Mouse (Mus musculus): Measurements from ENCODE around the gene Zfp672. TPM values are rescaled to one million over a fixed set of nuclear protein-coding genes. Genes with fewer than 3 reads are reported as not detected.
"Not testable (repeated sequence)": the region's sequence is repeated elsewhere in the genome, so short reads cannot be mapped to it uniquely, and the experiment has no call there.

Gene Zfp672
- 10 to 100 TPM; 10.4 to 75.2 (median 32.9) TPM for total RNA-seq (2018; cell fraction: chromatin; rRNA removed)
- 10 to 100 TPM in 15 of 26 experiments, 1 to 10 TPM in 11; 5.9 to 17.7 (median 10.2) TPM for total RNA-seq (2018; cell fraction: cytosol; rRNA removed)
- total RNA-seq (2018; cell fraction: nucleus; rRNA removed): 10 to 100 TPM in 24 of 26 experiments, 1 to 10 TPM in 2; 9.0 to 74.0 (median 25.2) TPM
- polyA plus RNA-seq (2018): 7.9 to 19.4 TPM (median 9.7 TPM) in 3 replicates

DNA sequence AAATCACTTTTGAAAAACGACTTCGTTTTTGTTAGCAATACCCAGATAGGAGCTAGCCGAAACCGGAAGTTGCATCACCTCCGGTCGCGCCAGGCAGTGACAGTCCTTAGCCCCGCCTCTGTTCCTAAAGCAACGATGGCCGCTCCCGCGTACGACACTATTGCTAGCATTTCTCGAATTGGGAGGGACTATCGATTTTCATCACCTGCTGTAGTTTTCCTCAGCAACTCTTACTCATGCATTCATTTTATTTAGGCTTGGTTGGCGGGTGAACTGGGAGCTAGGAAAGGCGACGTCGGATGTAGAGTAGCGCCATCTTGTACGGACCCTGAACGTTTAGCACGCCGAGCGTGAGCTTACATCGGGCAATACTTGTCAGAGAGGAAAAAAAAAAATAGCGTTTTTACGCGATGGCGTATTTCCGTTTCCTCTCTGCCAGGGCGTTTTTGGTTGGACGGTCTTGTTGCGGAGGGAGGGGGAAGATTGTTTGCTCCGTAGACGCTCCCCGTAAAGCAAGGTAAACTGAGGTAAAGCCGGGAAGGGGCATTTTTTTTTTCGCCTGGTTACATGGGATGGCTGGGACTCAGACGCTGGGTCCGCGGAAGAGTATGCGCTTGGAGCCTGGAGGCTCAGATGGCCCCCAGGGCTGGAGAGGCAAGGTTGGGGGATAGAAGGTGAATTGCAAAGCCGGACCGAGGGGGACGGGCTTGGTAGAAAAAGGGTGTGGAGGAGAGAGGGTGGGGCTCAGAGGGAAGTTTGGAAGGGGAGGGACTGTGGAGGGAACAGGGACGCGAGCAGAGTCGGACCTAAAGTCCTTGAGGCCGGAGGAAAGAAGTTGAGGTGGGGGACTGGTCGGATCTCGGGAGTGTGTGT lies at the start of gene Zfp672, which contains the start of gene Sh3bp5l:
Gene Zfp672 (minus strand): TSS at position 64 of the 873 bp plus-strand sequence.
Gene Sh3bp5l (plus strand): TSS at position 449 of the 873 bp plus-strand sequence.
- WGBS (ENCODE audit: missing documents): under 1% methylated on average over 52 of the region's 52 CpGs
- H3K36me3 ChIP-seq (ENCODE audit: inconsistent target): 0 out of 2 replicates have a peak, but pooled peaks cover 6% of the 10 kb centered on the region
- H3K79me2 ChIP-seq (ENCODE audit: inconsistent target): peaks cover 87% of the 10 kb centered on the region
- peak within 1 kb of the TSS; percentile 90 for H3K27ac ChIP-seq
- H3K4me3 ChIP-seq (ENCODE audit: inconsistent target): peak within 1 kb of the TSS; percentile 100

DNA sequence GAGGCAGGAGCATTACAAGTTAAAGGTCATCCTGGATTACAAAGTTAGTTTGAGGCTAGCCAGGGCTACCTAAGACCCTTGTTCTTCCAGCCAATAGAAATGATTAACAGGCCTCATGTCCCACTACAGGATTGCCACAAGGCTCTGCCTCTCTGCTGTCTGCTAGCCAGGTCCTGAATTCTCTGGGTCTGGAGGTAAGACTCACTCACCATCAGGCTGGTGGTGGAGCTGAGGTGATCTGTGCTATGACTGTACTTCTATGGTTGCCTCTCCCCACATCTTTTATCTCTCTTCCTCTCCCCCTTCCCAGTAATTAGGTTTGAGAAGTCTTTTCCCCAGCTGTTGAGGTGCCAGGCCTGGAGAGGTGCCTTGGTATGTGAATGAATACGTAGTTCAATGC lies 49.4 kb upstream of the Zfp672 start:
- H3K79me2 ChIP-seq (ENCODE audit: inconsistent target): no peaks in the 10 kb centered on the region
- no peak overlapping the region for H3K4me3 ChIP-seq (ENCODE audit: inconsistent target)
- 100% methylated on average over 1 of the region's 1 CpGs for WGBS (ENCODE audit: missing documents)
- H3K27ac ChIP-seq: no peak overlapping the region
- H3K36me3 ChIP-seq (ENCODE audit: inconsistent target): no peaks in the 10 kb centered on the region

DNA sequence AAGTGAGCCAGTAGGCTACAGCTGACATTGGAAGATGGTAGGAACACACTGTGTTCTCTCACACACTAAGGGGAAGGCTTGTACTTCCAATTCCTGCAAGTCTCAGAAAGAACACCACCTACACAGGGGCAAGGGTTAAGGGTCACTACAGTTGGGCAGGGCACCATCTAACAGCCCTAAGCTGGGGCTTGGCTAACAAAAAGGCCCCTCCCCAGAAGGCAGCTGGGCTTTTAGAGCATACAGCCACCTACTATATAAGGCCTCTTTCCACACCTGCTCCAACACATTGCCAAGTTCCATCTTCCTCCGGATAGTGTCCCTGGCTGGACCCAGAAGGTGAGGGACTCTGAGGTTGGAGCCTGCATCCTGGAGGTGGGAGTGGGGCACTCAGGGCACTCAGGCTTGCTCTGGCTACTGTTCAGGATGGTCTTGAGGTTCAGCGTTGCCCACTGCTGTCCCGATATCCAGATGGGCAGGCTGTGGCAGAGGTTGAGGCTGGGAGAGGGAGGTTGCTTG lies 48.7 kb upstream of the Zfp672 start, which contains the start of gene Lypd8:
Gene Lypd8 (plus strand): TSS at position 281 of the 516 bp plus-strand sequence.
- Histone ChIP-seq H3K27ac (no peak within 1 kb of the TSS), H3K4me3 (ENCODE audit: inconsistent target) (no peak within 1 kb of the TSS), H3K79me2 (ENCODE audit: inconsistent target) (no peaks in the 10 kb centered on the region), H3K36me3 (ENCODE audit: inconsistent target) (no peaks in the 10 kb centered on the region)
- 76% methylated on average over 3 of the region's 3 CpGs for WGBS (ENCODE audit: missing documents)

DNA sequence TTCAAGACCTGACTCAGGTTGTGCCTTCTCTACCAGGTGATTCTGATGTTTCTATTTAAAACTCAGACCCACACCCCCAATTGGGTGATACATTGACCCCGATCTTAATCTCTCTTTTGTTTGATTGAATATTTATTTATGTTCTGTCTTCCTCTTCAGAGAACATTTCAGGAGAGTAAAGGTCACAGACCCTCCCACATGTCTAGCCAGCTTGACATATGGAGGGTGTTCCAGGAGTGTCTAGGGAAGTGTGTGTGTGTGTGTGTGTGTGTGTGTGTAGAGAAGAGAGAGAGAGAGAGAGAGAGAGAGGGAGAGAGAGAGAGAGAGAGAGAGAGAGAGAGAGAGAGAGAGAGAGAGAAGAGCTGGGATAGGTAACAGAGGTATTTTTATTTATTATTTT lies 47.5 kb upstream of the Zfp672 start:
- 78% methylated on average over 1 of the region's 1 CpGs for WGBS (ENCODE audit: missing documents)
- no peak overlapping the region for H3K27ac ChIP-seq
- H3K4me3 ChIP-seq (ENCODE audit: inconsistent target): no peak overlapping the region
- no peaks in the 10 kb centered on the region for H3K36me3 ChIP-seq (ENCODE audit: inconsistent target)
- no peaks in the 10 kb centered on the region for H3K79me2 ChIP-seq (ENCODE audit: inconsistent target)

DNA sequence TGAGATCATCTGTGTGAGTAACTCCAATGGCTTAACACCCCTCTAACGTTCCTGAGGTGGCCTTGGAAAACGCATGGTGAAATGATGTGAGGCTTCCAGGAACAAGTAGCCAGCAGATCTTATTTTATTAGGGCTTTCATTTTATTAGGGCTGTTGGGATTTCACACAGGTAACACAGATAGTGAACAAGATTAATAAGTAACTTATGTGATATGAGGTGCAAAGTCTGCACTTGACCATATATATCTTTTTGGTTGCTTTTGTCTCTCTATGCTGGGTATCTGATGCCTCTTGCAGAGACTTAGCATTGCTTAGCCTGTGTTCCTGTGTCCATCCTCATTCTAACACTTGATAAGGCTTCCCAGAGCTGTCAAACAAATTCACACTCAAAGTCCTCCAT lies 47.1 kb upstream of the Zfp672 start:
- Histone ChIP-seq H3K79me2 (ENCODE audit: inconsistent target) (no peaks in the 10 kb centered on the region), H3K4me3 (ENCODE audit: inconsistent target) (no peak overlapping the region), H3K36me3 (ENCODE audit: inconsistent target) (no peaks in the 10 kb centered on the region), H3K27ac (no peak overlapping the region)
- WGBS (ENCODE audit: missing documents): 86% methylated on average over 2 of the region's 2 CpGs

DNA sequence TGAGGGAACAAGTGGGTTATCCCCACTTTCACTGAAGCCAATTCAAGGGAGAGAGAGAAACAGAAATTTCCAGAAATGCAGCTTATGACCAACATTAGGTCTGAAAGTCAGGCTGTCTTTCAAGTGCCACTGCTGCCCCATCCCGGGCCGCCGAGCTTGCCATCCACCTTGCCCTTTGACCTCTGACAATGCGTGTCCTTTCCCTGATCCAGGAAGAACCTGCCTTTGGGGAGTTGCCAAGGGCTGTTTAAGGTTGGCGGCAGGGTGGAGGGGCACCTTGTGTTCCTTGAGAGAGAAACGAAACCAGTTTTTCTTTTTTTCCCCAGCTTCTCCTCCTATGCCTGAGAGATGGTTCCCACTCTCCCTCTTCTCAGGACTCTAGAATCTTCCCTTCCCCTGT lies 36.1 kb upstream of the Zfp672 start:
- H3K4me3 ChIP-seq (ENCODE audit: inconsistent target); H3K36me3 ChIP-seq (ENCODE audit: inconsistent target); H3K27ac ChIP-seq; H3K79me2 ChIP-seq (ENCODE audit: inconsistent target): not testable (repeated sequence)
- WGBS (ENCODE audit: missing documents): no CpG with 5 or more reads among the region's 6 CpGs

DNA sequence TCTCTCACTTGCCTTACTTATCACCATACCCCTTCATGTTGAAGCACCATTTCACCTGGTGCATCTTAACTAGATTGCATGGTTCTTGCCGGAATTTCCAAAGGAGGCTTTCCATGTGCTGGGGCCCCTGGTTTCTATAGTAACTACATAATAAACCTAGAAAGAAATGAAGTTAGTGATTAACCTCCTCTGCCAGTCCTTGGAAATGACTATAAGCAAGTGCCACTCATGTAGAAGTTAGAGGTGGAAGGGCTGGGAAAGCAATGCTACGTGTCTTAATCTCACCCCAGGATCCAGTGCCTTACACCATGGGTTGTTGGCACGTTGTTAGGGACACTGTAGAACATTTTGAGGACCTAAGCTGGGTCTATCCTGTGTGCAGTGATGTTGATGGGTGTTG lies 34.3 kb upstream of the Zfp672 start:
- Histone ChIP-seq H3K4me3 (ENCODE audit: inconsistent target) (no peak overlapping the region), H3K27ac (no peak overlapping the region), H3K79me2 (ENCODE audit: inconsistent target) (no peaks in the 10 kb centered on the region), H3K36me3 (ENCODE audit: inconsistent target) (no peaks in the 10 kb centered on the region)
- WGBS (ENCODE audit: missing documents): 67% methylated on average over 3 of the region's 3 CpGs

DNA sequence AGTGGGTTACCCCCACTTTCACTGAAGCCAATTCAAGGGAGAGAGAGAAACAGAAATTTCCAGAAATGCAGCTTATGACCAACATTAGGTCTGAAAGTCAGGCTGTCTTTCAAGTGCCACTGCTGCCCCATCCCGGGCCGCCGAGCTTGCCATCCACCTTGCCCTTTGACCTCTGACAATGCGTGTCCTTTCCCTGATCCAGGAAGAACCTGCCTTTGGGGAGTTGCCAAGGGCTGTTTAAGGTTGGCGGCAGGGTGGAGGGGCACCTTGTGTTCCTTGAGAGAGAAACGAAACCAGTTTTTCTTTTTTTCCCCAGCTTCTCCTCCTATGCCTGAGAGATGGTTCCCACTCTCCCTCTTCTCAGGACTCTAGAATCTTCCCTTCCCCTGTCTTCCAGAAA lies 32.4 kb upstream of the Zfp672 start:
- not testable (repeated sequence) for H3K36me3 ChIP-seq (ENCODE audit: inconsistent target); H3K4me3 ChIP-seq (ENCODE audit: inconsistent target); H3K27ac ChIP-seq; H3K79me2 ChIP-seq (ENCODE audit: inconsistent target)
- WGBS (ENCODE audit: missing documents): no CpG with 5 or more reads among the region's 6 CpGs

DNA sequence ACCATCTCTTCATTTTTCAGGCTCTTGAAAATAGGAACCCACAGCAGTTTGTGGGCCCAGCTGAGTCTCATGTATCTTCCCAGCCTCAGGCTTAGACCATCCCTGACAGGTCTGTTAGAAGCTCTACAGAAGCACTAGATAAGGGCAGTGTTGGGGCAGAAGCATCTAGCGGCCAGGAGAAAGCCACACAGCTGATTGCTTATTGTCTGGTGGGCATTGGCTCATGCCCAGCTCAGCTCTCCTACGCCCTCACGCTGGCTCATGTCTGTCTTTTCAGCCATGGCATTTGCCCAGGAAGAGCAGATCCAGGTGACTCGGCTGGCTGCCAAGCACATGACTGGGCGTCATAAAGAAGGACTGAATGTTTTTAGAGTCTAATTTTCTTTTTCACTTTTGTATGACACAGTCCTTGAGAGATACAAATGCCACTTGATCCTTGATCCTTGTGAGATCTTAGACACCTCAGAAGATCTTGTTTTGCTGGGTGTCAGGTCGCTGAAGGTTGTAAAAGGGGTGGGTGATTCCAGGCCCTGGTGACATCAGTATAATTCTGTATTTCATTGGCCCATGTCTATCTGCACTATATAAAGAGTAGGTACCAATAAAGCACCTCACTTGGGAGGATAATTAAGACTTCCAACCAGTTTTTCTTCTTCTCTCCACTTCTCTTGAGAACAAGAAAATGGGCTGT lies 27.9 kb upstream of the Zfp672 start:
- H3K4me3 ChIP-seq (ENCODE audit: inconsistent target): no peak overlapping the region
- no peak overlapping the region for H3K27ac ChIP-seq
- 76% methylated on average over 5 of the region's 6 CpGs for WGBS (ENCODE audit: missing documents)
- no peaks in the 10 kb centered on the region for H3K36me3 ChIP-seq (ENCODE audit: inconsistent target)
- no peaks in the 10 kb centered on the region for H3K79me2 ChIP-seq (ENCODE audit: inconsistent target)

DNA sequence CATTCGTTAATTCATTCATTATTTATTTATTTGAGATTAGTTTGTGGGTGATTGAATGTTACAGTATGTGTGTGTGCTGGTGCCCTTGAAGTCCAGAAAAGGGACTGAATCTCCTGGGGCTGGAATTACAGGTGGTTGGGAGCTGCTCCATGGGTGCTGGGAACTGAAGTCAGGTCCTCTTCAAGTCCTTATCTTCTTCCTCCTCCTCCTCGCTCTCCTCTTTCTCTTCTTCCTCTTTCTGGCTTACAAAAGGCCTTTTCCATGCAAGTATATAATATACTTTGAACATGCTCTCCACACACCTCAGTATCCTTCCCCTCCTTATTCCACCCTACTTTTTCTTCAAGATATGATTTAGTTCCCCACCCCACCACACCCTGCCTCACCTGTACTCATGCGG lies 26.9 kb upstream of the Zfp672 start:
- Histone ChIP-seq H3K79me2 (ENCODE audit: inconsistent target) (no peaks in the 10 kb centered on the region), H3K4me3 (ENCODE audit: inconsistent target) (no peak overlapping the region), H3K36me3 (ENCODE audit: inconsistent target) (no peaks in the 10 kb centered on the region), H3K27ac (no peak overlapping the region)
- WGBS (ENCODE audit: missing documents): 70% methylated on average over 2 of the region's 3 CpGs

DNA sequence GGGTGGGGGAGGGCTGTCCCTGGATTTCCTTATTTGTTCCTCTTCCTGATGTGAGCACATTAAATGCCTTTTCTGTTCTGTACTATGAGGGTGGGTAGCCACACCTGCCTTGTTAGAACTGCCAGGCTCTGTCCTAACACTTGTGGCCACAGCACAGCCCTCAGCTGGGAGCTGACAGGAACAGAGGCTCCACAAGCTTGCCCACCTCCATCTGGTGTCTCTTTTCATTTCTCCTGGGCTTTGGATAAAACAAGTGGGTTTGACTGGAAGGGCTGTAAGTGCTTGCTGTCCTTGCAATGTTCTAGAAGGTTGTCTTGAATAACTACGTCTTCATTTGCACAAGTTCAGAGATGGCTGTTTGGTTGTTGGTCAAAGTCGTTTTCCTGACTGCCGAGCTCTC lies 24.8 kb upstream of the Zfp672 start:
- Histone ChIP-seq H3K36me3 (ENCODE audit: inconsistent target) (no peaks in the 10 kb centered on the region), H3K4me3 (ENCODE audit: inconsistent target) (no peak overlapping the region), H3K79me2 (ENCODE audit: inconsistent target) (no peaks in the 10 kb centered on the region), H3K27ac (no peak overlapping the region)
- WGBS (ENCODE audit: missing documents): 68% methylated on average over 3 of the region's 3 CpGs

DNA sequence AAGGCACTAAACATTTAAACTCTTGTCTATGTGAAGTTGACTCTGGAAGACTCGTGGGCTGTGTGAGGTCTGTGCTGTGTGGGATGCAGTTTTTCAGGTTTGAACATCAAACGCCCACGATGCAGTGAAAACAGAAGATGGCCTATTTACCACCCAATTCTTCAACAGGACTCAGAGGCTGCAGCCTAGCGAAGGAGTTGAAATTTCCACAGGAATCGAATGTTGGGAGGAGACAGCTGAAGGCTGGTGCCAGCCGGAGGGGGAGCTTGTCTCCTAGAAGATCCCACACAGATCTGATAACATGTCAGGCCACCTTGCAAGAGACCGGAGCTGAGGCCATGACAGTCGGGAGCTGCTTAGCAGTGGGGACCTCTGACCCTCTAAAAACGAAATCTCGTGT lies 24.3 kb upstream of the Zfp672 start:
- no peak overlapping the region for H3K27ac ChIP-seq

DNA sequence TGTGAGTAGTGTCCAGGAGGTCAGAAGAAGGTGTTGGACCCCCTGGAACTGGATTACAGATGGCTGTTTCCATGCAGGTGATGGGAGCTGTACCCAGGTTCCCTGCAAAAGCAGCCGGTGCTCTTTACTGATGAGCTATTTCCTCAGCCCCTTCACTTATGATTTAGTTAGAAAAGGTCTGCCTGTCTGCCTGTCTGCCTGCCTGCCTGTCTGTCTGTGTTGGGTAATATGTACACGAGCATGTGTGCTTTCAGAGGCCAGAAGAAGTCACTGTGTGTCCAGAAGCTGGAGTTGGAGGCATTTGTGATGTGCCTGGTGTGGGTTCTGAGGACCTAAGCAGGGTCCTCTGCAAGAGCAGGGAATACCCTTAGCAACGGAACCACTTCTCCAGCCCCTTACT lies 23.6 kb upstream of the Zfp672 start:
- no peak overlapping the region for H3K4me3 ChIP-seq (ENCODE audit: inconsistent target)
- H3K79me2 ChIP-seq (ENCODE audit: inconsistent target): no peaks in the 10 kb centered on the region
- H3K27ac ChIP-seq: no peak overlapping the region
- WGBS (ENCODE audit: missing documents): 77% methylated on average over 3 of the region's 3 CpGs
- no peaks in the 10 kb centered on the region for H3K36me3 ChIP-seq (ENCODE audit: inconsistent target)

More for the DNA sequence above, 24.3 kb upstream of the Zfp672 start:
- Histone ChIP-seq H3K36me3 (ENCODE audit: inconsistent target) (no peaks in the 10 kb centered on the region), H3K79me2 (ENCODE audit: inconsistent target) (no peaks in the 10 kb centered on the region), H3K4me3 (ENCODE audit: inconsistent target) (no peak overlapping the region)
- WGBS (ENCODE audit: missing documents): 94% methylated on average over 6 of the region's 10 CpGs

DNA sequence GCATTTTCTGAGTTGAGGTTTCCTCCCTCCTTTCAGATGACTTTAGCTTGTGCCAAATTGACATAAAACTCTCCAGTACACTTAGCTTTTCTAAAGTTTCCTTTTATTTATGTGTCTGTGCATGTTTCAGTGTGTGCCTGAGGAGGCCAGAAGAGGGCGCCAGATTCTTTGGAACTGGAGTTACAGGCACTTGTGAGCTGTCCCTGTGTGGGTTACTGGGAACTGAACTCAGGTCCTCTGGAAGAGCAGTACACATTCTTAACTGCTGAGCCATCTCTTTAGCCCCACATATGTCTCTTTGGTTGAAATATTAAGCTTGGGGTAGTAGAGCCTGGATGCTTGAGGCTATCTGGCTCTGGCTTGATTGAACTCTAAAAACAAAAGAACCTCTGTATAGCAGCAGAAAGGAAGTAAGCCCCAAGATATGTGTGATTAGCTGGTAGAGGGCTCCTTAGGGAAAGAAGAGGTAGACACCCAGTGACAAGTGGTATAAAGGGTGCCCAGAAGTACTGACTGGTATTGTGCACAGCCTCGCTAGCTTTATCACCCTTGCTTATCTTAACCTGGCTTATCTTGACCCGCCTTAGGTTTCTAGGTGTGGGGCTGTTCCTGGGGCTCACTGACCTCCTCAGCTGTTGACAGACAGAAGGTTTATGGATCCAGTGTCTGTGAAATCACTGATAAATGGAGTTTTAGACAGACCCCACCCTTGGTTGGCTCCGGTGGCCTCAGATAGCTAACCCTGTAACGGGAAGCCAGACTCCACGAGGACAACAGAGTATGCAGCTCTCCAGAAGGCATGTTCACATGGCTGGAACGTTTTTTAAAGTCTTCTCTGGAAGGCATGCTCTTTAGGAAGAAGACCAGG lies 22.8 kb upstream of the Zfp672 start:
- H3K27ac ChIP-seq: no peak overlapping the region
- 66% methylated on average over 7 of the region's 7 CpGs for WGBS (ENCODE audit: missing documents)
- no peaks in the 10 kb centered on the region for H3K36me3 ChIP-seq (ENCODE audit: inconsistent target)
- no peak overlapping the region for H3K4me3 ChIP-seq (ENCODE audit: inconsistent target)
- H3K79me2 ChIP-seq (ENCODE audit: inconsistent target): no peaks in the 10 kb centered on the region

Data from macrophage (primary cell).